In the genomic region with DNA sequence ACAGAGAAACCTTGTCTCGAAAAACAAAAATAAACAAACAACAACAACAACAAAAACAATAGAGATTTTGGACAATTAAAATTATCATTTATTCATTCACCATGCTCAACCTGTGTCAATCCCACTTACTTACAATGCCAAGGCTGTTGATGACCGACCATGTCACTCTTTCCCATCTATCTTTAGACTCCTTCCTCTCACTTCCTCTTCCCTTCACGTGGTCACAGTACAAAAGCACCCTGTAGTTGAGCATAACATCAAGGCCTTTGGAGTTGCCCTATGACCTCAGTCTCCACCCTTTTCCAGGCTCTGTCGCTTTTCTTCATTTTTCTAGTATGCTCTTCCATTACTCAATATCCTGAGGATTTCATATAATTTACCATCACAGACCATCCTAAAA, we compare ENCODE assay signal across 18 mouse cellular contexts.
A peak's percentile ranks its signal among the peaks of the same experiment; 100 is the strongest.
DNase-seq lines count a peak whose midpoint lies in the region; TF ChIP-seq lines count a peak whose summit lies in the region.
"Had no signal": no experiment of that assay in that cellular context is flagged by ENCODE, and none has a peak within 500 bp of the region (broad histone marks: within the 10 kb centered on the region; RNA-seq: fewer than 3 reads in every experiment).

No protein-coding gene starts in this region.

- TF ChIP-seq RAD21 in CH12.LX (IDR thresholded peaks at IDR 0.05; ENCODE audit: low read depth, low read length): no peak

- H3K27ac ChIP-seq in CH12.LX (ENCODE audit: insufficient read depth, low read depth): no peak overlapping the region

- H3K27me3 ChIP-seq in CH12.LX (replicated peaks): no peaks in the 10 kb centered on the region
- H3K27me3 ChIP-seq: Patski had no signal

- TF ChIP-seq EP300 in CH12.LX (IDR thresholded peaks at IDR 0.05; ENCODE audit: low read length): peak; percentile 93

- dilution Hi-C loops in CH12.LX (cut with MboI; ENCODE audit: extremely low pct_ligation_motif_present, extremely low pct_unique_long_range_greater_than_20kb, low sequenced_read_pairs): no loop called here

- no peaks in the 10 kb centered on the region for H3K9me3 ChIP-seq in CH12.LX (replicated peaks; ENCODE audit: low read length)

- no peak overlapping the region for H3K4me3 ChIP-seq in CH12.LX (replicated peaks in 1 of 3; ENCODE audit: low read depth in 2 of 3, low read length in 2 of 3, poor library complexity in 1 of 3)

- peak; percentile 23 for DNase-seq in A20 (ENCODE audit: low read depth, low spot score)
- peak; percentile 74 for DNase-seq in CH12.LX (ENCODE audit: extremely low read depth)
- DNase-seq in frontal cortex, postnatal 25 days (ENCODE audit: low spot score in 2 of 2): no peak
- no peak for DNase-seq in cerebellum, adult 11 months
- DNase-seq: adrenal gland, adult 2 months; adrenal gland, adult 8-10 months; adrenal gland, postnatal 10 days; adrenal gland, postnatal 14 days; adrenal gland, postnatal 25 days; adrenal gland, postnatal 36 days; B cell, adult 2 months; cerebellum, adult 11-12 months; cerebellum, adult 18-20 months; cerebellum, adult 2 months; cerebellum, adult 8-10 months; cerebellum, adult 9-10 months had no signal

- peak overlapping the region; percentile 7; the same call in 1 of the 2 replicates for H3K4me2 ChIP-seq in CH12.LX (ENCODE audit: insufficient read depth, low read depth, poor library complexity, severe bottlenecking)

- H3K4me1 ChIP-seq in CH12.LX (ENCODE audit: control insufficient read depth in 1 of 2, insufficient read depth in 2 of 2): peaks cover 0 to 33% of the 10 kb centered on the region in 2 experiments; a peak in 3 of 4 replicates

- no peaks in the 10 kb centered on the region for H3K79me2 ChIP-seq in CH12.LX (replicated peaks; ENCODE audit: control insufficient read depth, extremely low read depth, insufficient read depth, poor library complexity, severe bottlenecking)

- in situ Hi-C loops in CH12.LX (cut with MboI; ENCODE audit: low pct_ligation_motif_present, low pct_unique_long_range_greater_than_20kb, low sequenced_read_pairs): loop anchor here (10.0 to 25.0 kb wide), 2 partner anchors 114 to 296 kb away; no protein-coding TSS in a partner anchor

- TF ChIP-seq POLR2A in CH12.LX (IDR thresholded peaks at IDR 0.05; ENCODE audit: low read depth, low read length): no peak

- no peak for TF ChIP-seq CTCF in CH12.LX (conservative IDR thresholded peaks at IDR 0.05 in 1 of 2, IDR thresholded peaks at IDR 0.05 in 1 of 2; ENCODE audit: low read depth in 2 of 2, low read length in 2 of 2)

- no peaks in the 10 kb centered on the region for H3K36me3 ChIP-seq in CH12.LX (replicated peaks in 1 of 2; ENCODE audit: control insufficient read depth in 1 of 2, insufficient read depth in 1 of 2, low read length in 1 of 2)
- H3K36me3 ChIP-seq: G1E had no signal

- H3K9ac ChIP-seq in CH12.LX (ENCODE audit: insufficient read depth, low read depth): no peak overlapping the region

TF ChIP-seq in CH12.LX, 34 proteins besides CTCF, POLR2A, EP300 and RAD21:
- TF ChIP-seq TBP (conservative IDR thresholded peaks at IDR 0.05; ENCODE audit: low read depth, low read length) (no peak), ETS1 (conservative IDR thresholded peaks at IDR 0.05; ENCODE audit: low read depth, low read length) (peak; percentile 72), ZC3H11A (IDR thresholded peaks at IDR 0.05; ENCODE audit: low read depth, low read length) (no peak), CHD2 (IDR thresholded peaks at IDR 0.05; ENCODE audit: low read length) (no peak), JUND (conservative IDR thresholded peaks at IDR 0.05; ENCODE audit: low read depth, low read length) (0 out of 2 replicates have a peak, but pooled peaks have one; percentile 65), KAT2A (IDR thresholded peaks at IDR 0.05; ENCODE audit: insufficient replicate concordance, low read length) (0 out of 2 replicates have a peak, but pooled peaks have one; percentile 48), BHLHE40 (IDR thresholded peaks at IDR 0.05; ENCODE audit: low read depth, low read length) (peak; percentile 83), CHD1 (IDR thresholded peaks at IDR 0.05; ENCODE audit: low read depth, low read length) (no peak), SIN3A (IDR thresholded peaks at IDR 0.05; ENCODE audit: low read length) (no peak), MAX (IDR thresholded peaks at IDR 0.05; ENCODE audit: low read length) (peak; percentile 93), NELFE (IDR thresholded peaks at IDR 0.05; ENCODE audit: low read depth, low read length) (no peak), NRF1 (IDR thresholded peaks at IDR 0.05; ENCODE audit: low read depth, low read length) (no peak), MEF2A (IDR thresholded peaks at IDR 0.05; ENCODE audit: borderline replicate concordance, low read depth, low read length) (peak; percentile 94), JUN (IDR thresholded peaks at IDR 0.05; ENCODE audit: insufficient read depth, low read depth, low read length) (peak; percentile 86), IRF4 (IDR thresholded peaks at IDR 0.05; ENCODE audit: low read depth, low read length) (peak; percentile 90), SMC3 (IDR thresholded peaks at IDR 0.05; ENCODE audit: low read depth, low read length) (no peak), MAZ (IDR thresholded peaks at IDR 0.05; ENCODE audit: low read depth, low read length) (no peak), ZNF384 (IDR thresholded peaks at IDR 0.05; ENCODE audit: low read depth, low read length) (no peak), E2F4 (IDR thresholded peaks at IDR 0.05; ENCODE audit: insufficient replicate concordance, low read depth, low read length) (no peak), TCF12 (IDR thresholded peaks at IDR 0.05; ENCODE audit: low read depth, low read length) (peak; percentile 44; the same call in 1 of the 2 replicates), ZKSCAN1 (IDR thresholded peaks at IDR 0.05; ENCODE audit: borderline replicate concordance, low read depth, low read length) (no peak), ZMIZ1 (IDR thresholded peaks at IDR 0.05; ENCODE audit: low read depth, low read length) (no peak), USF2 (conservative IDR thresholded peaks at IDR 0.05; ENCODE audit: low read depth, low read length) (peak; percentile 76), HCFC1 (IDR thresholded peaks at IDR 0.05; ENCODE audit: low read depth, low read length) (0 out of 2 replicates have a peak, but pooled peaks have one; percentile 33), ELF1 (IDR thresholded peaks at IDR 0.05; ENCODE audit: low read depth, low read length) (peak; percentile 45; the same call in 1 of the 2 replicates), PAX5 (IDR thresholded peaks at IDR 0.05; ENCODE audit: low read length) (no peak), POLR2AphosphoS2 (IDR thresholded peaks at IDR 0.05; ENCODE audit: low read depth, low read length) (no peak), MYC (IDR thresholded peaks at IDR 0.05; ENCODE audit: low read depth, low read length) (peak; percentile 92), MAFK (IDR thresholded peaks at IDR 0.05; ENCODE audit: insufficient replicate concordance, low read length) (0 out of 2 replicates have a peak, but pooled peaks have one; percentile 44), GABPA (IDR thresholded peaks at IDR 0.05; ENCODE audit: insufficient replicate concordance, low read depth, low read length) (no peak), UBTF (IDR thresholded peaks at IDR 0.05; ENCODE audit: low read depth, low read length) (no peak), MXI1 (IDR thresholded peaks at IDR 0.05; ENCODE audit: low read depth, low read length) (no peak), USF1 (IDR thresholded peaks at IDR 0.05; ENCODE audit: low read depth, low read length) (peak; percentile 74), RCOR1 (conservative IDR thresholded peaks at IDR 0.05; ENCODE audit: low read depth, low read length) (no peak)

Comparison
In these comparisons a context has a peak if more than half of its experiments do, and no peak if none do; other contexts are left out.
1. DNase-seq: peak in A20 (single experiment) and CH12.LX (single experiment); none in frontal cortex, postnatal 25 days (0 of 2) and cerebellum, adult 11 months (single experiment).